ENCODE assay signal across 19 mouse cellular contexts in genomic region chr2:124309361-124310128, GRCm38 (mm10).
DNase-seq lines count a peak whose midpoint lies in the region; ATAC-seq and TF ChIP-seq lines count a peak whose summit lies in the region.
"Had no signal": no experiment of that assay in that cellular context is flagged by ENCODE, and none has a peak within 500 bp of the region (broad histone marks: within the 10 kb centered on the region; RNA-seq: fewer than 3 reads in every experiment).

No protein-coding gene starts in this region.

- H3K36me3 ChIP-seq in C2C12 (ENCODE audit: control insufficient read depth, insufficient read depth) = no peaks in the 10 kb centered on the region
- H3K36me3 ChIP-seq in stomach, embryonic 14.5 days (ENCODE audit: control insufficient read depth, insufficient read depth, low read length) = no peaks in the 10 kb centered on the region
- no peaks in the 10 kb centered on the region for H3K36me3 ChIP-seq in forebrain, postnatal 0 days (ENCODE audit: insufficient read depth)
- H3K36me3 ChIP-seq: embryonic facial prominence, embryonic 13.5 days; forebrain, embryonic 12.5 days; heart, embryonic 12.5 days; hindbrain, embryonic 10.5 days had no signal

- DNase-seq in urinary bladder, adult 2 months (ENCODE audit: low spot score) = peak; percentile 22
- no peak for DNase-seq in urinary bladder, postnatal 10 days (ENCODE audit: low spot score)
- no peak for DNase-seq in forebrain, postnatal 0 days
- no peak for DNase-seq in lung, postnatal 25 days (ENCODE audit: low spot score)
- DNase-seq: adrenal gland, postnatal 14 days; B cell, adult 2 months; cerebellum, adult 11-12 months; cerebellum, adult 9-10 months; cerebellum, postnatal 25 days; gastrocnemius, postnatal 25 days had no signal

- no peaks in the 10 kb centered on the region for H3K79me2 ChIP-seq in C2C12 (ENCODE audit: control insufficient read depth, insufficient read depth)

- H3K4me2 ChIP-seq in stomach, embryonic 14.5 days (replicated peaks; ENCODE audit: low read depth, low read length) = no peak overlapping the region
- no peak overlapping the region for H3K4me2 ChIP-seq in forebrain, postnatal 0 days (ENCODE audit: low read depth)
- H3K4me2 ChIP-seq: embryonic facial prominence, embryonic 13.5 days; forebrain, embryonic 12.5 days; heart, embryonic 12.5 days had no signal

- H3K4me3 ChIP-seq in C2C12 (ENCODE audit: insufficient read depth, poor library complexity, severe bottlenecking) = no peak overlapping the region
- H3K4me3 ChIP-seq in stomach, embryonic 14.5 days (ENCODE audit: low read depth, low read length) = no peak overlapping the region
- H3K4me3 ChIP-seq in forebrain, postnatal 0 days (ENCODE audit: low read depth, low read length) = no peak overlapping the region
- H3K4me3 ChIP-seq: embryonic facial prominence, embryonic 13.5 days; forebrain, embryonic 12.5 days; heart, embryonic 12.5 days; hindbrain, embryonic 10.5 days had no signal

- no peak for TF ChIP-seq CTCF in C2C12 (IDR thresholded peaks at IDR 0.05; ENCODE audit: control insufficient read depth, insufficient read depth, insufficient read length)
- TF ChIP-seq CTCF in forebrain, postnatal 0 days (IDR thresholded peaks at IDR 0.05; ENCODE audit: low read depth) = no peak

- WGBS in stomach, embryonic 14.5 days = 90% methylated on average over 6 of the region's 6 CpGs
- WGBS in forebrain, postnatal 0 days = 93% methylated on average over 6 of the region's 6 CpGs

- H3K27me3 ChIP-seq in C2C12 (ENCODE audit: control insufficient read depth, insufficient read depth, insufficient read length) = no peaks in the 10 kb centered on the region
- no peaks in the 10 kb centered on the region for H3K27me3 ChIP-seq in stomach, embryonic 14.5 days (ENCODE audit: control insufficient read depth, insufficient read depth, low read length)
- H3K27me3 ChIP-seq in forebrain, postnatal 0 days (ENCODE audit: insufficient read depth, low read length) = no peaks in the 10 kb centered on the region
- H3K27me3 ChIP-seq: embryonic facial prominence, embryonic 13.5 days; forebrain, embryonic 12.5 days; heart, embryonic 12.5 days; Patski had no signal

- H3K9me3 ChIP-seq in stomach, embryonic 14.5 days (ENCODE audit: control insufficient read depth, low read depth, low read length) = no peaks in the 10 kb centered on the region
- no peaks in the 10 kb centered on the region for H3K9me3 ChIP-seq in forebrain, postnatal 0 days (ENCODE audit: low read length)
- H3K9me3 ChIP-seq: embryonic facial prominence, embryonic 13.5 days; forebrain, embryonic 12.5 days; heart, embryonic 12.5 days; hindbrain, embryonic 10.5 days had no signal

- 0 out of 2 replicates have a peak, but pooled peaks have one; percentile 10 for ATAC-seq in stomach, embryonic 14.5 days (ENCODE audit: insufficient number of reproducible peaks, insufficient read depth, low FRiP score, low read depth)
- ATAC-seq in forebrain, postnatal 0 days = no peak
- ATAC-seq: activated CD4-positive, CD25-positive, alpha-beta regulatory T cell, adult 4 months; forebrain, embryonic 16.5 days; Patski had no signal

- no peak overlapping the region for H3K27ac ChIP-seq in stomach, embryonic 14.5 days (ENCODE audit: low read length)
- H3K27ac ChIP-seq in forebrain, postnatal 0 days (ENCODE audit: low read depth, low read length) = no peak overlapping the region
- H3K27ac ChIP-seq: embryonic facial prominence, embryonic 13.5 days; forebrain, embryonic 12.5 days; hindbrain, embryonic 10.5 days had no signal

- H3ac ChIP-seq in C2C12 (ENCODE audit: control insufficient read depth, insufficient read length, low read depth) = no peak overlapping the region

- no peak overlapping the region for H3K9ac ChIP-seq in stomach, embryonic 14.5 days (replicated peaks; ENCODE audit: low read depth, low read length)
- H3K9ac ChIP-seq in forebrain, postnatal 0 days = no peak overlapping the region
- H3K9ac ChIP-seq: embryonic facial prominence, embryonic 13.5 days; forebrain, embryonic 12.5 days; heart, embryonic 12.5 days had no signal

- H3K79me3 ChIP-seq in C2C12 (ENCODE audit: low read depth) = no peaks in the 10 kb centered on the region

- no peaks in the 10 kb centered on the region for H3K4me1 ChIP-seq in stomach, embryonic 14.5 days (ENCODE audit: control insufficient read depth, insufficient read depth, low read length)
- no peaks in the 10 kb centered on the region for H3K4me1 ChIP-seq in forebrain, postnatal 0 days (ENCODE audit: insufficient read depth)
- H3K4me1 ChIP-seq: embryonic facial prominence, embryonic 13.5 days; forebrain, embryonic 12.5 days; heart, embryonic 12.5 days; hindbrain, embryonic 10.5 days had no signal

TF ChIP-seq in C2C12, 6 proteins besides CTCF, POLR2A, EP300 and RAD21:
- TF ChIP-seq USF1 (IDR thresholded peaks at IDR 0.05; ENCODE audit: low read depth) = peak; percentile 58
- TF ChIP-seq FOSL1 (IDR thresholded peaks at IDR 0.05; ENCODE audit: insufficient read depth, low read length, poor library complexity, severe bottlenecking) = no peak
- TF ChIP-seq MYOG (IDR thresholded peaks at IDR 0.05; ENCODE audit: control insufficient read depth, extremely low read depth, insufficient read length) = no peak
- TF ChIP-seq MAX (IDR thresholded peaks at IDR 0.05) = no peak
- no peak for TF ChIP-seq MYOD1 (IDR thresholded peaks at IDR 0.05; ENCODE audit: control insufficient read depth, insufficient read length, low read depth)
- TF ChIP-seq CEBPB (IDR thresholded peaks at IDR 0.05; ENCODE audit: low read depth) = peak; percentile 17
